ENCODE assay signal across 8 mouse cellular contexts in the genomic region with DNA sequence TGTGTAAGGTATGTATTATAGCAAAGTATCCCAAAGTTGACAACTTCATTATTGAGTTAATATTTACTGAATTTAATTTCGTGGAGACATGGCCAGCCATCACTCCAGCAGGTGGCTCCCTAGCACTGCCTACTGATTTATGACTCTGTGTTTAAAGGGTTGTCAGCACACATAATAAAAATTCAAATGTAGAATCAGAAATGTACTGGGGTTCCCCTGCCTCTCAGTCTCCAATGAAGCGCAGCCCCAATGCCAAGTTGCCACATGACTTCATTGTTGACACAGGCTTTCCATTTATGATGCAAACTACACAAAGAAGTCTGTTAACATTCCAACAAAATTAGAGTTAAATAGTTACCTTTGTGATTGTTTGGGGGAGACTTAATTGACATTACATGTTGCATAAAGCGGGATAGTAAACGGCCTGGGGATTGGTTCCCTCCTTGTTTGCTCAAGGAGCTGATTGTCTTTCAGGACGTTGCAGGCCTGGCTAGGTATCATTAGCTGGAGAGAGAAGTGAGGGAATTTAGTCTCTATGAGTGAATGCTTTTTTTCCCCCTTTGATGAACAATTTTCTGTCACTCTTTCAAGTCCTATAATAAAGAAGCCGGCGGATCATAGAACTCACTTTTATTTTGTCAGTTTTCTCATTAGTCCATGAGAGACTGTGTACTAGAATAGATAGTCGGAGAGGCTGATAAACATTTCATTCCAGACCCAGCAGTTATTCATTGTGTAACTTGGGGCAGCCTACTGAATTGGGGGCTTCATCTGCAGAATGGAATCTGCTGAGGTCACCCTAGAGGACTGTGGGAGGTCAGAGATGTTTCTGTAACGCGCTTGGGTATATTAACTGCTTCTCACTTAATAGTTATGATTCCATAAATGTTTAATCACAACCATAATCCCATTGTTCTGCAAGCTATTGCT.
A peak's percentile ranks its signal among the peaks of the same experiment; 100 is the strongest.
DNase-seq lines count a peak whose midpoint lies in the region; ATAC-seq lines count a peak whose summit lies in the region.

No protein-coding gene starts in this region.

- no peaks in the 10 kb centered on the region for H3K9me3 ChIP-seq in forebrain, embryonic 14.5 days (replicated peaks; ENCODE audit: control insufficient read depth, low read length)

- H3K36me3 ChIP-seq in forebrain, embryonic 14.5 days (ENCODE audit: control insufficient read depth, insufficient read depth, low read length): no peaks in the 10 kb centered on the region

- DNase-seq in kidney, postnatal 10 days: peak; percentile 27
- DNase-seq in kidney, adult 18-20 months: no peak
- DNase-seq in adrenal gland, postnatal 36 days: peak; percentile 42 to 46
- peak; percentile 77 for DNase-seq in forebrain, embryonic 14.5 days (ENCODE audit: low spot score)
- peak; percentile 48 to 63 for DNase-seq in layer of hippocampus, postnatal 14 days (ENCODE audit: low spot score in 2 of 2)
- peak; percentile 17 to 24 for DNase-seq in right cerebral cortex, postnatal 36 days (ENCODE audit: low spot score in 2 of 2)
- no peak for DNase-seq in spleen, postnatal 10 days (ENCODE audit: low spot score in 2 of 2)
- DNase-seq in urinary bladder, postnatal 4 days (ENCODE audit: low spot score in 2 of 2): no peak

- H3K27ac ChIP-seq in forebrain, embryonic 14.5 days (ENCODE audit: low read depth, low read length): no peak overlapping the region

- no peak overlapping the region for H3K4me3 ChIP-seq in forebrain, embryonic 14.5 days (ENCODE audit: low read depth, low read length)

- H3K27me3 ChIP-seq in forebrain, embryonic 14.5 days (replicated peaks; ENCODE audit: control insufficient read depth, insufficient read depth, low read length): no peaks in the 10 kb centered on the region

- WGBS in forebrain, embryonic 14.5 days: 17% methylated on average over 10 of the region's 10 CpGs

- no peak overlapping the region for H3K9ac ChIP-seq in forebrain, embryonic 14.5 days (ENCODE audit: low read length)

- H3K4me2 ChIP-seq in forebrain, embryonic 14.5 days (ENCODE audit: low read length): no peak overlapping the region

- H3K4me1 ChIP-seq in forebrain, embryonic 14.5 days (ENCODE audit: control insufficient read depth, insufficient read depth, low read length): peaks cover 3% of the 10 kb centered on the region; the same call in 1 of the 2 replicates

- ATAC-seq in forebrain, embryonic 14.5 days: peak; percentile 91

Comparison
In these comparisons a context has a peak if more than half of its experiments do, and no peak if none do; other contexts are left out.
1. DNase-seq: peak in kidney, postnatal 10 days (single experiment), adrenal gland, postnatal 36 days (2 of 2), forebrain, embryonic 14.5 days (single experiment), layer of hippocampus, postnatal 14 days (2 of 2) and right cerebral cortex, postnatal 36 days (2 of 2); none in kidney, adult 18-20 months (single experiment), spleen, postnatal 10 days (0 of 2) and urinary bladder, postnatal 4 days (0 of 2).